Mouse (Mus musculus) adrenal gland, postnatal 36 days (tissue): ENCODE results near the gene Myom1. TPM values are rescaled to one million over a fixed set of nuclear protein-coding genes. Genes with fewer than 3 reads are reported as not detected.

Source experiments
- DNase-seq, 2 experiments: peaks; one replicate each; pipeline ENCODE4 v3.0.0; 2021; ENCODE audit warnings: mixed read lengths in 1 of 2
- total RNA-seq, 2 experiments: library from RNA; stranded (reverse); gene quantifications; 2 replicates each; pipeline ENCODE4 v1.2.3; 2021

The Myom1 gene
- total RNA-seq, 2 experiments from 2014 or later, result 2.0 to 4.2 TPM

DNA sequence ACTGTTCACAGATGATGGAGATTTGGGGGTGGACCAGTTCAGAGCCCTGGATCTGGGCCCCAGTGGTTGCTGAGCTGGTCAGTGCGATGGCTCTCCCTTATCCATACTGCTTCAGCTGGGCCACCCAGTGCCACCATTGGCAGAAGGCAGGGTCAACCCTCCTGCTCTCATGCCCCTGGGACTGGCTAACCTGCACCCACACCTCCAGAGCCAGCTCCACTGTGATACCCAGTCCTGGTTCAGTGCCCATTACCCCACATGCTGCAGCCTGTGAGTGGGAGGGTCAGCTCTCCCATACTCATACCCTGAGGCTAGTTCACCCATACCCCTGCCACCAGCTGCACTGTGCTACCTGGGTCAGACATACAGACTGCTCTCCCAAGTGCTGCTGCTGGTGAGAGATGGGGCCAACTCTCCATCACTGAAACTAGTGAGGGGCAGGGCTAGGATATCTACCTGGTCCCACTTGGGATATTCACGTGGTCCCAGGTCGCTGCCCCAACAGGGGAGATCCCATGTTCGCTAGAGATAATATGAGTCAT is 15.1 kb downstream of the Myom1 start:
- DNase-seq, result no peak

DNA sequence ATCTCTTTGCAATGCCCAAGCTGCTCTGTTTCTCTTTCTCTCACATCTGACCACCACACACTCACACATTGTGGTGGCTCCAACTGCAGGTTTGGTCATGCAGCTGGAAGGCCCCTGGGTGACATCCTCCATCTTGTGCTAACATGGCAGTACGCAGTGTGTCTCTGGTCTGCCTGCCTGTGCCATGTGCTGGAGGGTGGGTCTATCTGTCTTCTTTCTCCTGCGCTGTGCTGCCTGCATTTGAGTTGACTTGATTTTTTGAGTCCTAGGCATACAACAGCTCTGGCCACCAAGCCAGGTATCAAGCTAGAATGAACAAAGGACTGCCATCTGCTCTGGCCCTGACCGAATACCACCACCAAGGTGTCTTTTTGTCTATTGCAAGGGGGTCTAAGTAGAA is 15.7 kb downstream of the Myom1 start:
- no peak for DNase-seq

DNA sequence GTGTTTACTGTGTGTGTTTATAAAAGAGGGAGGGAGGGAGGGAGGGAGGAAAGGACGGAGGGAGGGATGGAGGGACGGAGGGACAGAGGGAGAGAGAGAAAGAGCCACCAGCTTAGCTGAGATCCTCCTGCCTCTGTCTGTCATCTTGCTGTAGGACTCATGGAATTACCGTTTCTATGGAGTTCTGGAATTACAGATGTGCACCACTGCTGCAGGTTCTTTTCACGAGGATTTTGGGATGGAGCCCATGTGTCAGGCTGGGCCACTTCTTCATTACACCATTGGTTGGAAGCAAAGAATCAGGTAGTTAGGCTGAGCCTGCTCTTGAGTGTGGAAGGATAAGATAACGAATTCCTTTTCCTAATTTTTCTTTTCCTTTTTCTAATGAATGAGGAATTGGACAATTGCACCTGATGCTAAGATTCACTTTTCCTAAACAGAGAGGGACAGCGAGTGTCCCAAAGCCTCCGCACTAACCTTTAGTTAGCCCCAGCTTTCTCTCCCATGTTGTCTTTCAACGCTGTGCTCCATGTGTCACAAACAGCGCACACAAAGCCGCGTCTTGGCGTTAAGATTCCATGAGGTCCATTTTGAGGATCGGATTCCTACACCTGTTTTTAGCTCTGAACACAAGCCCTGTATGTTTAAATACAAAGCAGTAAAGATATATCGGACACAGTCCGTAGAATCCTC is 16.3 kb downstream of the Myom1 start:
- no peak for DNase-seq

DNA sequence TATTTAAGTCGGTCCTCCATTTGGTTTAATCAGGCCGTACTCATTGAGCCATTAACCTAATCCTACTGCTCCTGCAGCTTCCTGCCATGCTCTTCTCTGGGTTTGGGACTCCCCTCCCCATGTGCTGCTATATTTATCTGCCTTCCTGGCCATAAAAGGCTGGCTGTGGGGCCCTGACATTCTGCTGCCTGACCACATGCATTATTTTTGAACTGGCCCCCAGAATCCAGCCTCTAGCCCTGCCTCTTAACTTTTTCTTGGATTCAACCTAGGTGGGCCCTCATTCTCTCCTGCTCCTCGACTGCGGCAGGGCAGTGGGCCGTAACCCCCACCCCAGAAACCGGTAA is 16.8 kb downstream of the Myom1 start:
- DNase-seq, result no peak

DNA sequence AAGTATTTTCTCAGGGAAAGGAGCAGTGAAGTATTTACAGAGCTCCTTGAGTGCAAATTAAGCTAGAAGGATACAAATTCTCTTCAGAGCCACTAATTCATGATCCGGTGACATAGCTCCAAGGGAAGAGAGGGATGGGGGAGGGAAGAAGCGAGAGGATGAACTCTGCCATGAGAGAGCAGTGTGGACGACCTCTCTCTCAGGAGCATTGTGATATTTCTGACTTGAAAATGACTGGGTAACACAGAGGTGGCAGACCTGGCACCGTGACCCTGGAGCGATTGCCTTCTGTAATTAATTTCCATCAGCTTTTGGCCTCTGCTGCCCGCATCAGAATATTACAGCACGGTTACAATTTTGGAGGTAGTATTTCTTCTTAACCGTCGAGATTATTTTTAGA is 17.4 kb downstream of the Myom1 start:
- no peak for DNase-seq

DNA sequence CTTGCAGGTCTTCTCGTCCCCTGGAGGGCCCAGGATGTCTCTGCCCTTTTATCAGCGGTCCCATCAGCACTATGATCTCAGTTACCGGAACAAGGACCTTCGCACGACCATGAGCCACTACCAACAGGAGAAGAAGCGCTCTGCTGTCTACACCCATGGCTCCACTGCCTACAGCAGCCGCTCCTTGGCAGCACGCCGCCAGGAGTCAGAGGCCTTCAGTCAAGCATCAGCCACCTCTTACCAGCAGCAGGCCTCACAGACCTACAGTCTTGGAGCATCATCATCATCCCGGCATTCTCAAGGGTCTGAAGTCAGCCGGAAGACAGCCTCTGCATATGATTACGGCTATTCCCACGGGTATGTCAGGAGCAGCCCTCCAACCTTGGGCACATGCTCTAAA is 20.4 kb downstream of the Myom1 start:
- DNase-seq, result no peak

DNA sequence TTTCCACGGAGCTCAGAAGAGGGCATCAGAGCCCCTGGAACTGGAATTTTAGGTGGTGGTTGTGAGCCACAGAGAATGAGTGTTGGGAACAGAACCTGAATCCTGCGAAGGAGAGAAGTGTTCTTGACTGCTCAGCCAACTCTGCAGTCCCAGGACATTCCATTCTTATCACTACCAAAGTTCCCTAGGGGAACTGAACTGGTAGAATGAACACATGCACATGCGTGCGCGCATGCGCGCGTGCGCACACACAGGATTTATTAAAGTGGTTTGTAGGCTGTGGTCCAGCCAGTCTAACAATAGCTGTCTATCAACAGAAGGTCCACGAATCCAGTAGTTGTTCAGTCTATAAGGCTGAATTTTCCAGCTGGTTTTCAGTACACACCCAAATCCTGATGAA is 21.6 kb downstream of the Myom1 start:
- no peak for DNase-seq

DNA sequence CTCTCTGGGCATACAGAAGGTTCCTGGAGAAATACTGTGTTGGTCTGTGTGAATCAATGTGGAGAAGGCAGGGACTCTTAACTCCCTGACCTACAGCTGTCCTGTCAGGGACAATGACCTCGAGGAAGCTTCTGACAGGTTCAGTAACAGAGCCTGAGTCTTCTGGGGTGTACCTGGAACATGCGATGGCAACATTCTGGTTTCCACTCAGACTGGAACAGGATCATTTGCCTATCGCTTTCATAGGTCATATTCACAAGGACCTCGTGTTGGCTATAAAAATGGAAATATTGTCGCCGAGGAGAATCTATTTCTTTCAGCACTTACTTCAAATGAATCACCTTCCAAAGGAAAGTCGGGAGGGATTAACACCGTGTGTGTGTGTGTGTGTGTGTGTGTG is 23.5 kb downstream of the Myom1 start:
- DNase-seq, result no peak

DNA sequence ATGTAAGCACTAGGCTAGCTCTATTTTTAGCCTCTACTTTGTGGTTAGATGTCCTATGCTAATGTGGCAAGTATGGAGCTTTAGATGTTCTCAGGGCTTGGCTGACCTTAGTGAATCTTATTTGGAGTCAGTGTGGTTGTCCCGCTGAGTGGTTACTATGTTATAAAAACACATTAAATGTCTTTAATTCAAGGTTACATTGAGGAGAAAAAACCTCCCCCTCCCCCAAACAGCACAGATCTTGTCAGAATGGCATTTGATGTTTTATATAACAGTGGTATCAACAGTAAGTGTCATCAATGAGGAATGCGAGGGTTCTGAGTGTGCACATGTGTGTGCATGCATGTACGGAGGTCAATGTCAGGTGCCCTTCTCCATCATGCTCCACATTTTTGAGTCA is 24.8 kb downstream of the Myom1 start:
- DNase-seq, result no peak

DNA sequence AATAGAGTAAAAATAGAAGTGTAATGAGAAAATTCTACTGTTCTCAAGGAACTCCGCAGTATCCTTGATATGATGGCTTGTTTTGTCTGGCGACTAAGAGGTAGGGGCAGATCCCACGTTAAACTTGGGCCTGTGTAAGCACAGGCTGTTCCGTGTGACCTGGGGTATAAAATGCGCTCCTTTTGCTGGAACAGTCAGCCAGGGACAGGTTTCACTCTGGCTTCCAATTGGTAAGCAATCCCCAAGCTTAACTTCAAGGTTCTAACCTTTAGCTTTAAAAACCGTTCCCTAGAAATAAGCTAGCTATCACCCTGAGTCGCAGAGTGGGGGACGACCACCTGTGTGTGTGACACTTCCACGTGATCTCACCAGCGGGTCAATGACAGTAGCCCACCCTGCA is 30.3 kb downstream of the Myom1 start:
- DNase-seq, result no peak

DNA sequence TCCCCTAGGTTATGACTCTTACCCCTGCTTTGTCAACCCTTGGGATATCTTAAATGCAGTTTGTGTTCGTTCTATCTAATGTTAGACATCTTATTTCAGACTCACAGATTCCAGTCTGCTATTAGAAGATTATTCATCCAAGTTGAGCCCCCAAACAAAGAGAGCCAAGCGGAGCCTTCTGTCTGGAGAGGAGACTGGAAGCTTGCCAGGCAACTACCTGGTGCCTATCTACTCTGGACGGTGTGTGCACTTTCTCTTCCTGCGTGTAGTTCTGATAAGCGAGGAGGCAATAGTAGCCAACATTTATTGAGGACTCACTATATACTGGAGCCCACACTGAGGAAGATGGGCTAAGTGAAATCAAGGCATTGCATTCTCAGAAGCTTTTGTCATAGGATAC is 32.0 kb downstream of the Myom1 start:
- no peak for DNase-seq

DNA sequence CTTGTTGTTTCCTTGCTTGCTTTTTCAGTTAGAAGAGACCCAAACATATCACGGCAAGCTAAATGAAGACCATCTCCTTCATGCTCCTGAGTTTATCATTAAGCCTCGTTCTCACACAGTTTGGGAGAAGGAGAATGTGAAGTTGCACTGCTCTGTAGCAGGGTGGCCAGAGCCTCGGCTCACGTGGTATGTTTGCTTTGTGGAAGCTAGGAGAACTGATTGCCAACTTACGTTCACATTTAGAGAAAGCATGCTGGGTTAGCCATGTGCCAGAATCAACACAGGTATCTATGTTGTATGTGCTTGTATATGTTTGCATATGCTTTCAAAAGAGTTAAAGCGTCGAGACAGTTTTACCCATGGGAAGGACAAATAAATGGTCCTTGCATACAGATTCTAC is 34.8 kb downstream of the Myom1 start:
- no peak for DNase-seq

DNA sequence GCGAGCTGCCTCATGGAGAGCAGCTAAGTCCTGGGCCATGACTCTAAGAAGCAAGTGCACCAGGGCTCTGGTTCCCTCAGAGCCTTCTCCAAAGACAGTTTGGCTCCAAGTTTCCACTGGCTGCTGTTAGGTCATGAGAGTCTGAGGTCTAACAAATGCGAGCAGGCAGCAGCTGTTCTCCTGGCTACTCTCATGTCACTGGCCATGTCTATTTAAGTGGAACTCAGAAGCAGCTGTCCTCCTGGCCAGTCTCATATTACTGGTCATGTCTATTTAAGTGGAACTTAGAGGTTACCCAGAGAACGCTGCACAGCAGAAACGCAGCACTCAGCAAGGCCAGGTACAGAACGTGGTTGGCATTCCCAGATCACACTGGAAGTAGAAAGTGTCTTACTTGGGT is 36.4 kb downstream of the Myom1 start:
- DNase-seq, result no peak

DNA sequence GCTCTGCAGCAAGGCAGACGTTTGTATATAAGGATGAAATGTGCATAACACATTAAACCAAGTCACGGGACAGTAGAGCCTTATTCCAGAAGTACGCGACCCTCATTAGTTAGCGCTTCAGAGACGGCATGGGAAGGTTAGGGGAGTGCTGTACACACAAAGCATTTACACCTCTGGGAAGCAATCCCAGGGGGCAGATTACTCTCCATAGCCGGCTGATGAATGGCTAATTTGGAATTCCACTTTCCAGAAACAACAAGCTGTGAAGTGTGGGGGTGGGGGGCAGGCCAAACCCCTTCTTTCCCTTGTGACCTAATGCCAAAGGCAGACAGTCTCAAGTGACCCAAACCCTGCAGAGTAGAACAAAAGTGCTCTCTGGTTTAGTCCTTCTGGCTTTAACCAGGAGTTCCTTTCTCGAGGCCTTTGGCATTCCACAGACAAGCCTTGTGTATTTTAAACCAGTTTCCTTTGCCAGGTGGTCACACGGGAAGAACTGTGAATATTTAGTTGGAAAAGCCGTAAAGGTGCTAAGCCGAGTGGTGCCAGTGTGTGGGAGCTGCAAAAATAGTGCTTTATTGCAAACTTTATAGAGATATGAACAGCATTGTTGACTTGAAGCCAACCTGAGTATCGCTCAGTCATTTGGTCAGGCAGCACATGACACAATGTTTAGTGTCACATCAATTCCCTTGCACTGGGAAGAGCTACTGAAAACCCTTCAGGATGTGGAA is 37.6 kb downstream of the Myom1 start:
- DNase-seq, result no peak

DNA sequence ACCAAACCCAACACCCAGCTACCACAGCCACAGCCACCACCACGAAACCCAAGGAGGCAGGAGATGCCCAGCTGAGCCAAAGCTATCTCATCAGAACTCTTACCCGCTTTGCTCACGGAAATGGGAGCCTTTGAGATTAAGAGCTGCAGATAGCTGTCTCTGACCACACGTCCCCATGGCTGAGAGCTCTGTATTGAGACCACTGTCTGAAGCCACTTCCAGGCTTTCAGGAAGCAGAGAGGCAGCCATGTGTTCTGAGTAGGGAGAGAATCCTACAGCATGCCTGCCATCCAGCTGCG is 38.1 kb downstream of the Myom1 start:
- DNase-seq, result no peak

DNA sequence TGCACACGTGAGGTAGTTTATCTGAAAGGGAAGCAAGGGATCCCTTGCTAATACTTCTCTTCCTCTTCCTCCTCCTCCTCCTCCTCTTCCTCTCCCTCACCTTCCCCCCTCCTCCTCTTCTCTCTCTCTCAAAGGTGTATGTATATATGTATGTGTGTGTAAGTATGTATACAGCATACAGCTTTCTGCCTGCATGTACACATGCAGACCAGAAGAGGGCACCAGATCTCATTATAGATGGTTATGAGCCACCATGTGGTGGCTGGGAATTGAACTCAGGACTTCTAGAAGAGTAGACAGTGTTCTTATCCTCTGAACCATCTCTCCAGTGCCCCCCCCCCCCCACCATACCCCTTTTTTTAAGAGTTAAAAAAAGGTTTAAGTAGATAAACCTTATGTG is 40.2 kb downstream of the Myom1 start:
- DNase-seq, result no peak

DNA sequence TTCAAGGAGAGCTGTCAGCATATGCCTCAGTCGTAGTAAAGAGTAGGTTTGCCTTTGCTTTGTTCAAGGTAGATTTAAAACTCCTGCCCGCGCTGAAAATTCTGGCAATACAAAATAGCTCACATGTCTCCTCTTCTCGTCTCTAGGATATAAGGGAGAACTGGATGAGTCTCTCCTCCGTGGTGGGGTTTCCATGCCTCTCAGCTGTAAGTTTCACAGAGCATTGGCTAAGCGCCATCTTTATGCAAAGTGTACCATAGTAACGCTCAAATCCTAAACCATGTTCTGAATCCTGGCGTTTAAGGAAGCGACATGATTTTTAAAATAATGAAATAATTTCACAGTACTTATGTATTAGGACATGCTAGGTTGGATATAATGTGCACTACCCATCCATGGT is 43.2 kb downstream of the Myom1 start:
- DNase-seq, result no peak

DNA sequence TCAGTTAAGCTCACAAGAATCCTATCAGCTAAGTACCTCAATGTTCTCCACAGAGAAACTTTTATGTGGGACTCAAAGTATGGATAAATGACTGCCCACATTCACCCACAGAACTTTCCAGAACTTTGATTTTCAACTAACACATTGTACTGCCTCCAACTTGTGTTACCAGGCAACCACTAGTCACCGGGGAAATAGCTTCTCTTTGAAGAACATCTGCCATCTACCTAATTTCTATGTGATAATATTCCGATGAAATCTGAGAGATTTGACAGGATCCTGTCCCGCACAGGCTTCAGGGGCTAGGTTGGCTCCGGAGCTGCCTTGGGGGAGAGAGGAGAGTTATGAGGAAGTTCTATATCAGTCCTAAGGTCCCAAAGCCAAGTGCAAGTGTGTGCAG is 44.4 kb downstream of the Myom1 start:
- no peak for DNase-seq

DNA sequence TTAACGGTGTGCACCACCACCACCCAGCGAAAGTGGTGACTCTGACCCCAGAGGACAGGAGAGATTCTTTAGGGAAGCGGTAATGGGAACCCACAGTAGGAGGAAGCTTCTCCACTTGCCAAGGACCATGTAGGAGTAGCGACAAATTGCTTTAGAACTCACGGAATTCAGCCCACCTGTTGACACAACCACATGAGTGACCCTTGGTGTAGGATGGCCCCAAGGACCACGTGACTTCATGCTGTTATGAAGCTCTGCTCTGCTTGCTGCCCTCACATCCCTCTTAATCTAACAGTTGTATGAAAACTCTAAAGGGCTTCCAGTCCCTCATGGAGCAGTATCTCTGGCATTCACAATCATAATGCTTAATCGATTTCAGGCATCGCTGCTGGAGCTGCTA is 46.9 kb downstream of the Myom1 start:
- DNase-seq, result no peak

DNA sequence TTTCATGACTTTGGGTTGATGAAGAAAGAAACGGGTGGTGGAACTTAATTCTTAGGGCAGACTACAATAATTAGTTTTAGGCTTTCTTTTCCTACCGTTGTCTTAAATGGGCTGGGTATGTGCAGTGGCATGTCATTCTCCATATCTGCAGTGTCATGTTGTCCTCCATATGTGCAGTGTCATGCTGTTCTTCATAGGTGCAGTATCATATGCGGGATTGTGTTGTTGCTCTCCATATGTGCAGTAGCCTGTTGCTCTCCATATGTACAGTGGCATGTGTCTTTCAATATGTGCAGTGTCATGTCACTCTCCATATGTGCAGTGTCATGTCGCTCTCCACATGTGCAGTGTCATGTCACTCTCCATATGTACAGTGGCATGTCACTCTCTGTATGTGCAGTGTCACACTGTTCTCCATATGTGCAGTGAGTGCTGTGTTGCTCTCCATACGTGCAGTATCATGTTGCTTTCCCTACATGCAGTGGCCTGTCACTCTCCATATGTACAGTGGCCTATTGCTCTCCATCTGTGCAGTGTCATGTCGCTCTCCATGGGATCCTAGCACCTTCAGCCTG is 50.8 kb downstream of the Myom1 start:
- DNase-seq, result no peak

DNA sequence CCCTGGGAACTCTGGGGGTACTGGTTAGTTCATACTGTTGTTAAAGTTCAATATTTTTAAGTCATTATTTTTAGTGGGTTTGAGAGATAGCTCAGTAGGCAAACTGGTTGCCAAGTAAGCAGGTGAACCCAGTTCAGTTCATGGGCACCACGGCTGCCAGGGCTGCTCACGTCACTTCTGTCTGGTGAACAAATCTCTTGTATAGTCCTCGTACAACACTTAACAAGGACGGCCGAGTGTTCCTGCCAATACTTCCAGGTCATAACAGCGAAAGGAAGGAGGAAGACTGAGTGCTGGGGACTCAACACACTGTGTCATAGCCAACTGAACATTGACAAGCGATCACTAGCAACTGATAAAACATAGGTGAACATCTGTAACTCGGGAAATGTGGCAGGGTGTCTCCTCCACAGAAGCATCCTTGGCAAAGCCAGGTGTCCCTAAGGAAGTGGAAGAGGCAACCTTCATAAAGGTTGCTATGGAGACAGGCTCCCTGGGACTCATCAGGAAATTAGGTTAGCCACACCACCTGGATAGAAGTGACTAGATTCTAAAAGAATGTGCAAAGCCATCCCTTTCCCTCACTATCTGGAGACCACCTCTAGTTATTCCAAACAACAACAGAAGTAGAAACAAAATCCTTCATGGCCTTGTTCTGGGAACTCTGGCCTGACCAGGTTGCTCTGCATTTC is 52.9 kb downstream of the Myom1 start:
- no peak for DNase-seq

DNA sequence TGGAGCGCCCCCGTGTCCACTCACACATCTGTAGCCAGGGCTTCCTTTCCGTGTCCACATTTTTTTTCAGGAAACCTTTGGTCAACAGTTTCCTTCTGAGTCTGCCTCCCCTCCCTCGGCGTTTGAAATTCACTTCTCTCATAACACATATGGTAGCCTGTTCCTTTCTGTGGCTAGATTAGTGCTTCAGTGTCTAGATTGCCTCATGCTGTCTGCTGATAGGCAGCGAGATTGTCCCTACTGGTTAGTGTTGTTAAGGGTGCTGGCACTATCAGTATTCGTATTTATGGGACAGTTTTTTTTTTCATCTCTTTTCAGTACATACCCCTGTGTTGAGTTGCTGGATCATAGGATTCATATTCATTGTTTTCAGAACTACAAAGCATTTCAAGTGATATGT is 54.0 kb downstream of the Myom1 start:
- no peak for DNase-seq

DNA sequence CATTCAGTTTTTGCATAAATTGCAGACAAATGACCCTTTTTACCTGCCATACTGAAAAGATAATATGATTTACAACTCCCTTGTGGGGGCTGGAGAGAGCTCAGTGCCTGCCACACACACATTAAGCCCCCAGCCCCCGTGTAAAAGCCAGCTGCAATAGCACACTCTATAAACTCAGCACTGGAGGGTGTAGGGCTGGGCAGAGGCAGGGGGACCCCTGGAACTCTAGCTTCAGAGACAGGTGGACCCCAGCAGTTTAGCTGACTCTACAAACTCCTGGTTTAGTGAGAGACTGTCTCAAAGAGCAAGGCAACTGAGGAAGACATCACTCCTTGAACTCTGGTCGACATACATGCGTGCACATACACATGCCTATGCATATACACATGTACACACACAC is 55.3 kb downstream of the Myom1 start:
- DNase-seq, result no peak
